Mouse (Mus musculus) kidney, adult 9 months (tissue): Measurements from ENCODE around the gene Naif1.

Experiments used
- DNase-seq: peaks from one replicate; pipeline ENCODE4 v3.0.0; 2022

Gene Naif1

DNA sequence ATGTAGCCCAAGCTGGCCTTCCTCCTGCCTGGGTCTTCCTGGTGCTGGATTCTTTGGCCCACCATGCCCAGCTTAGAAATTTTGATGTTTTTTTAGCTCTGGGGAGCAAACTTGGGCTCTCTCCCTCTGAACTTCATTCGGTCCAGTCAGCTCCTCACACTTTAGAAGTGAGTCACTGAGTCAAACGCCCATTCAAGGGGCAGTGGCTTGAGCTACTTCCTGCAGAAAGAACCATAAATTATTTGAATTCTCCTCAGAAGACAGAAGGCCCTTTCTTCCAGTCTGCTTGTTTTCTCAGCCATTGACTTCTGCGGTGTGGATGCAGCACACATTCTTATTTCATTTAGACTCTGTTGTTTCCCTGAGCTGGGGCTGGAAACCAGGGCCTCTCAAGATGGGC lies 53.3 kb downstream of the Naif1 start:
- DNase-seq: no peak

DNA sequence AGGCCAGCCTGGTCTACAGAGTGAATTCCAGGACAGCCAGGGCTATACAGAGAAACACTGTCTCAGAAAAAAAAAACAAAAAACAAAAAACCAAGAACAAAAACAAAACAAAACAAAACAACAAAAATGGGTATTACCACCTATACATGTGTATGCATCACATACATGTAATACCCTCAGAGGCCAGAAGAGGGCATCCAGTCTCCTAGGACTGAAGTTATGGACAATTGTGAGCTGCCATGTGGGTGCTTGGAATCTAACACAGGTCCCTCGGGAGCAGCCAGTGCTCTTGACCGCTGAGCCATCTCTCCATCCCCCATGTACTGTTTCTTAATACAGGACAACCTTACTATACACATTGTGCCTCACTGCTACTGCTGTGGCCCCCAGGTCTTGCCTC lies 55.3 kb downstream of the Naif1 start:
- no peak for DNase-seq
